Mouse (Mus musculus): ENCODE measurements at regions not wholly inside any gene's neighbourhood (a gene's known extent, or its start where the extent isn't known, plus 50 kb on each side); places are given as distances from the start of the nearest gene placed in this dataset.
"Not testable (repeated sequence)": the region's sequence is repeated elsewhere in the genome, so short reads cannot be mapped to it uniquely, and the experiment has no call there.

- POLR2A ChIA-PET: no interaction called here
- CTCF ChIA-PET: no interaction called here
These were observed 260.2 kb upstream of the Rgs17 start for GRCm38 (mm10) chr10:6182400-6182799.

- POLR2A ChIA-PET: not testable (repeated sequence)
- CTCF ChIA-PET: interaction anchor here in 1 of 4 experiments (0.7 kb wide), 1 partner anchor 699 kb away, joined by 5 read pairs; no protein-coding TSS in a partner anchor
These were observed 242.1 kb upstream of the Rgs17 start for GRCm38 (mm10) chr10:6164311-6164710.

- CTCF ChIA-PET: interaction anchor here in 2 of 4 experiments (0.6 kb wide), 2 partner anchors 57 to 1123 kb away, joined by 3 to 4 read pairs; no protein-coding TSS in a partner anchor
These were observed 234.7 kb upstream of the Rgs17 start for GRCm38 (mm10) chr10:6156941-6157340.

GRCm38 (mm10) chr10:6134091-6134490, 211.9 kb upstream of the Rgs17 start:
- ChIA-PET CTCF (no interaction called here), POLR2A (interaction anchor here in 1 of 4 experiments (0.6 kb wide), 1 partner anchor 17 kb away, joined by 5 read pairs; no protein-coding TSS in a partner anchor)

More at GRCm38 (mm10) chr10:6156941-6157340, 234.7 kb upstream of the Rgs17 start:
- POLR2A ChIA-PET: no interaction called here

GRCm38 (mm10) chr10:6124423-6124822, 202.2 kb upstream of the Rgs17 start:
- CTCF ChIA-PET, POLR2A ChIA-PET: not testable (repeated sequence)

- POLR2A ChIA-PET: no interaction called here
- CTCF ChIA-PET: no interaction called here
These were observed 192.9 kb upstream of the Rgs17 start for GRCm38 (mm10) chr10:6114883-6115622.

Data from embryonic stem cell, embryonic (primary cell).